Mouse (Mus musculus) lung, postnatal 0 days (tissue): Measurements from ENCODE around the gene Mylk.

Source experiments
- CTCF ChIP-seq: IDR thresholded peaks from 2 replicates; pipeline ENCODE4 v1.5.1; 2016; ENCODE audit warnings: antibody characterized with exemption, mild to moderate bottlenecking
- EP300 ChIP-seq: IDR thresholded peaks from 2 replicates; pipeline ENCODE4 v1.6.1; 2016; ENCODE audit warnings: antibody characterized with exemption, mild to moderate bottlenecking, control low read depth

DNA sequence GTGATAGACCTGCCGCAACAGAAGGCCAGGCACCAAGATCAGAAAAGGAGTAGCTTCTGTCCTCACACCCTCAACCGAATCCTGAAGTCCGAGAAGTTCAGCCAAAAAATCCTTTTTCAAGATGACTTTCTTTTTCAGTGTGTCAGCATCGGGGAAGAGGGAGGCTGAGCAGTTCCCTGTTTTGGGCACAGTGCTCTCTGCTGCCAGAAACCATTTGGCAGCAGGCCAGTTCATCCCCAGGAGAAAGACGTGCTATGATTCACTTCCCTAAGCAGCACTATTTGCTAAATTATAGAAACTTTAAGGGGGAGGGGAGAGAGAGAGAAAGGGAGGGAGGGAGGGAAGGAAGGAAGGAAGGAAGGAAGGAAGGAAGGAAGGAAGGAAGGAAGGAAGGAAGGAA is 251.1 kb downstream of the Mylk start:
- TF ChIP-seq EP300 (no peak), CTCF (no peak)
